Mouse (Mus musculus): Measurements from ENCODE around the gene Gm17662. TPM values are rescaled to one million over a fixed set of nuclear protein-coding genes. Genes with fewer than 3 reads are reported as not detected.

Gm17662 gene
- not detected for polyA plus RNA-seq (2017; shearing (Covaris generic))

DNA sequence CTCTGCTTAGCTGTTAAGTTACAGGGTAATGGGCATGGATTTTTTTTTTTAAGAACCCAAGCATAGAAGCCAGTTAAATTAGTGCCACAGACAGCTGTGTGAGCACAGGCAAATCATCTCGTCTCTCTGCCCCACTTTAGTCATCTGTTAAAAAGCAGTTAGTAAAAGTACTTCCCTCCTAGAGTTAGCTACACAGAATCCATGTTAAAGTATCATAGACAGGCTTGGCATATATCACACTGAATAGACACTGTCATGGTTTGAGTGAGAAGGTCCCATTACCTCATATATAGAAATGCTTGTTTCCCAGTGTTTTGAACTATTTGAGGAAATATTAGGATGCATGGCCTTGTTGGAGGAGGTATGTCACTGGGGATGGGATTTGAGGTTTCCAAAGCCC, at the start of gene Gm17662:
Gm17662 (plus strand) TSS at position 301 of the 400 bp plus-strand sequence.

DNA sequence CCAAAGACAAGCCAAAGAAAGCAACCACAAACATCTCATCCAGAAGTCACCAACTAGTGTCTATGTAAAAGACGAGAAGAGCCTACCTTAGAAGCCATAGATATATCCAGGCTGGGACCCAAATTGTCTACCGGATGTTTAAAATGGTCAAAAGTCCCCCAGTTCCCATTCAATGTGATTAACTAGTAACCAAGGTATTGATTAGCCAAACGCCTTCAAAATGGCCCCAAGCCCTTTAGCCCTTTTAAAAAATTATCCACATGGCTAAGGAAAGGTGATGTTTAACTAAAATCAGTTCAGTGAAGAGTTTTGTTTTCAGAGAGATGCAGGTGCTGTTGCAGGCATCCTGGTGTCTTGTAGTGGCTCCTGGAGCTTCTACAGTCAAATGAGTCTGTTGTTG, 19.2 kb downstream of the Gm17662 start, which contains the start of gene C8a:
C8a (minus strand) TSS at position 76 of the 400 bp plus-strand sequence.

Other genes starting within 250 kb of the Gm17662 start
- not detected for gene C8b, start 91.0 kb upstream of the Gm17662 start, polyA plus RNA-seq (2017; shearing (Covaris generic))
- not detected for gene C8a, start 19.1 kb downstream of the Gm17662 start, polyA plus RNA-seq (2017; shearing (Covaris generic))
- not detected for gene Fyb2, start 56.1 kb downstream of the Gm17662 start, polyA plus RNA-seq (2017; shearing (Covaris generic))